Mouse (Mus musculus) intestine, embryonic 14.5 days (tissue): ENCODE data around the gene P2rx1. TPM values are rescaled to one million over a fixed set of nuclear protein-coding genes. Genes with fewer than 3 reads are reported as not detected.

Experiments
- ATAC-seq: fragments of 200-750 bp; cut with Nextera tagmentation; replicated peaks from 2 replicates; pipeline ENCODE4 v1.8.0; 2017; ENCODE audit warnings: low read depth, moderate number of reproducible peaks, moderate TSS enrichment, moderate library complexity; ENCODE audit not compliant: low FRiP score, low TSS enrichment
- DNase-seq: peaks from one replicate; pipeline ENCODE4 v3.0.0-alpha.2; 2018; ENCODE audit warnings: low spot score
- H3K27ac ChIP-seq: fragments of 300-500 bp; sonication (generic); 2 replicates; pipeline ENCODE4 v1.5.1; 2014; ENCODE audit warnings: low read depth, mild to moderate bottlenecking, control low read depth
- H3K27me3 ChIP-seq: fragments of 300-500 bp; sonication (generic); replicated peaks from 2 replicates; pipeline ENCODE4 v1.6.1; 2014; ENCODE audit warnings: low read length, control low read depth; ENCODE audit not compliant: control insufficient read depth, insufficient read depth
- H3K36me3 ChIP-seq: fragments of 300-500 bp; sonication (generic); 2 replicates; pipeline ENCODE4 v1.6.1; 2014; ENCODE audit warnings: low read length, control low read depth; ENCODE audit not compliant: control insufficient read depth, insufficient read depth
- H3K4me1 ChIP-seq: fragments of 300-500 bp; sonication (generic); replicated peaks from 2 replicates; pipeline ENCODE4 v1.6.1; 2014; ENCODE audit warnings: low read length, control low read depth, mixed read lengths; ENCODE audit not compliant: control insufficient read depth, insufficient read depth
- H3K4me2 ChIP-seq: fragments of 300-500 bp; sonication (generic); 2 replicates; pipeline ENCODE4 v1.6.1; 2014; ENCODE audit warnings: low read length
- H3K4me3 ChIP-seq: fragments of 300-500 bp; sonication (generic); 2 replicates; pipeline ENCODE4 v1.5.1; 2014; ENCODE audit warnings: low read depth, low read length, control low read depth, mixed read lengths
- H3K9ac ChIP-seq: fragments of 300-500 bp; sonication (generic); 2 replicates; pipeline ENCODE4 v1.6.1; 2014; ENCODE audit warnings: mild to moderate bottlenecking, low read length
- H3K9me3 ChIP-seq: fragments of 300-500 bp; sonication (generic); 2 replicates; pipeline ENCODE4 v1.6.1; 2016; ENCODE audit warnings: low read length, control low read depth; ENCODE audit not compliant: control insufficient read depth
- WGBS: fragments of 180-500 bp; shearing (Covaris S2); extraction: QIAGEN DNeasy Blood & Tissue Kit; methylation state at CpG from one replicate; pipeline ENCODE4 v1.1.7; 2014; 5-methylcytosine and 5-hydroxymethylcytosine counted together
- polyA plus RNA-seq: library from polyadenylated mRNA; unstranded; fragments of >200 nt; fragmentation: Nextera tagmentation; extraction: Ambion mirVana; gene quantifications from 2 replicates; pipeline ENCODE4 v1.2.1, GENCODE M21; 2014

Gene P2rx1
- polyA plus RNA-seq, 1 experiment from 2014 or later = 10.1 TPM

GRCm38 (mm10) chr11:73023827-73024226 lies 24.9 kb downstream of the P2rx1 start:
- H3K27ac ChIP-seq = peak overlapping the region; percentile 39; the same call in 1 of the 2 replicates
- 49% methylated on average over 4 of the region's 4 CpGs for WGBS
- DNase-seq (no peak), ATAC-seq (no peak)
- no peak overlapping the region for H3K4me3 ChIP-seq
- peaks cover 20% of the 10 kb centered on the region for H3K4me1 ChIP-seq
- no peak overlapping the region for H3K9ac ChIP-seq
- no peaks in the 10 kb centered on the region for H3K9me3 ChIP-seq
- no peak overlapping the region for H3K4me2 ChIP-seq
- peaks cover 14% of the 10 kb centered on the region for H3K27me3 ChIP-seq
- no peaks in the 10 kb centered on the region for H3K36me3 ChIP-seq

- Histone ChIP-seq H3K9me3 (no peaks in the 10 kb centered on the region), H3K4me3 (no peak overlapping the region), H3K27me3 (peaks cover 14% of the 10 kb centered on the region), H3K27ac (peak overlapping the region; percentile 39; the same call in 1 of the 2 replicates), H3K36me3 (no peaks in the 10 kb centered on the region), H3K9ac (no peak overlapping the region), H3K4me2 (no peak overlapping the region), H3K4me1 (peaks cover 20% of the 10 kb centered on the region)
- WGBS = 48% methylated on average over 7 of the region's 7 CpGs
- peak; percentile 55; the same call in 1 of the 2 replicates for ATAC-seq
- DNase-seq = no peak
These were observed 25.5 kb downstream of the P2rx1 start for GRCm38 (mm10) chr11:73024236-73024904.

- Histone ChIP-seq H3K9ac (no peak overlapping the region), H3K36me3 (no peaks in the 10 kb centered on the region), H3K4me3 (no peak overlapping the region), H3K27ac (no peak overlapping the region), H3K4me2 (no peak overlapping the region), H3K4me1 (peaks cover 13% of the 10 kb centered on the region), H3K9me3 (no peaks in the 10 kb centered on the region), H3K27me3 (no peaks in the 10 kb centered on the region)
- DNase-seq (no peak), ATAC-seq (no peak)
- WGBS = 44% methylated on average over 8 of the region's 8 CpGs
These were observed 28.1 kb downstream of the P2rx1 start for GRCm38 (mm10) chr11:73026961-73027360.

- Histone ChIP-seq H3K9me3 (no peaks in the 10 kb centered on the region), H3K4me3 (peak overlapping the region; percentile 27), H3K27me3 (no peaks in the 10 kb centered on the region), H3K9ac (no peak overlapping the region), H3K4me1 (no peaks in the 10 kb centered on the region), H3K27ac (peak overlapping the region; percentile 62), H3K4me2 (peak overlapping the region; percentile 52), H3K36me3 (no peaks in the 10 kb centered on the region)
- 23% methylated on average over 20 of the region's 20 CpGs for WGBS
- ATAC-seq = peak; percentile 80
- DNase-seq = peak; percentile 86
These were observed 32.1 kb downstream of the P2rx1 start for GRCm38 (mm10) chr11:73030821-73031498.

GRCm38 (mm10) chr11:73031536-73031935 lies 32.6 kb downstream of the P2rx1 start:
- Histone ChIP-seq H3K4me2 (no peak overlapping the region), H3K27me3 (no peaks in the 10 kb centered on the region), H3K4me3 (no peak overlapping the region), H3K36me3 (no peaks in the 10 kb centered on the region), H3K9me3 (no peaks in the 10 kb centered on the region), H3K4me1 (no peaks in the 10 kb centered on the region), H3K9ac (no peak overlapping the region), H3K27ac (peak overlapping the region; percentile 62; the same call in 1 of the 2 replicates)
- WGBS = 73% methylated on average over 5 of the region's 5 CpGs
- ATAC-seq (no peak), DNase-seq (no peak)

GRCm38 (mm10) chr11:73036077-73036476 lies 37.2 kb downstream of the P2rx1 start:
- Histone ChIP-seq H3K27ac (no peak overlapping the region), H3K4me1 (no peaks in the 10 kb centered on the region), H3K4me2 (no peak overlapping the region), H3K4me3 (no peak overlapping the region), H3K9me3 (no peaks in the 10 kb centered on the region), H3K27me3 (no peaks in the 10 kb centered on the region), H3K9ac (no peak overlapping the region), H3K36me3 (peaks cover 12% of the 10 kb centered on the region; the same call in 1 of the 2 replicates)
- ATAC-seq (no peak), DNase-seq (no peak)
- WGBS = 78% methylated on average over 7 of the region's 7 CpGs

- H3K4me3 ChIP-seq = no peak overlapping the region
- DNase-seq = peak; percentile 67
- H3K27me3 ChIP-seq = no peaks in the 10 kb centered on the region
- peaks cover 12% of the 10 kb centered on the region; the same call in 1 of the 2 replicates for H3K36me3 ChIP-seq
- no peak overlapping the region for H3K9ac ChIP-seq
- H3K9me3 ChIP-seq = no peaks in the 10 kb centered on the region
- no peaks in the 10 kb centered on the region for H3K4me1 ChIP-seq
- ATAC-seq = peak; percentile 76
- H3K27ac ChIP-seq = no peak overlapping the region
- 45% methylated on average over 6 of the region's 6 CpGs for WGBS
- H3K4me2 ChIP-seq = no peak overlapping the region
These were observed 38.0 kb downstream of the P2rx1 start for GRCm38 (mm10) chr11:73036889-73037288.

GRCm38 (mm10) chr11:73037691-73038090 lies 38.8 kb downstream of the P2rx1 start:
- no peaks in the 10 kb centered on the region for H3K27me3 ChIP-seq
- no peaks in the 10 kb centered on the region for H3K9me3 ChIP-seq
- no peak overlapping the region for H3K4me2 ChIP-seq
- ATAC-seq (no peak), DNase-seq (no peak)
- H3K4me3 ChIP-seq = no peak overlapping the region
- H3K9ac ChIP-seq = no peak overlapping the region
- H3K27ac ChIP-seq = no peak overlapping the region
- H3K36me3 ChIP-seq = peaks cover 12% of the 10 kb centered on the region; the same call in 1 of the 2 replicates
- WGBS = 82% methylated on average over 3 of the region's 3 CpGs
- no peaks in the 10 kb centered on the region for H3K4me1 ChIP-seq
